Mouse (Mus musculus) bone marrow, adult 2 months (tissue): ENCODE measurements around the gene Orc3.

Source experiments
- CTCF ChIP-seq: fragments of 200-500 bp; IDR thresholded peaks from 2 replicates; pipeline ENCODE4 v1.5.1; 2011; ENCODE audit warnings: low read length, control low read depth; ENCODE audit not compliant: control insufficient read depth, insufficient read depth
- POLR2A ChIP-seq: fragments of 200-500 bp; IDR thresholded peaks from 2 replicates; pipeline ENCODE4 v1.6.1; 2011; ENCODE audit warnings: low read depth, mild to moderate bottlenecking, control low read depth, low read length, borderline replicate concordance; ENCODE audit not compliant: control insufficient read depth

DNA sequence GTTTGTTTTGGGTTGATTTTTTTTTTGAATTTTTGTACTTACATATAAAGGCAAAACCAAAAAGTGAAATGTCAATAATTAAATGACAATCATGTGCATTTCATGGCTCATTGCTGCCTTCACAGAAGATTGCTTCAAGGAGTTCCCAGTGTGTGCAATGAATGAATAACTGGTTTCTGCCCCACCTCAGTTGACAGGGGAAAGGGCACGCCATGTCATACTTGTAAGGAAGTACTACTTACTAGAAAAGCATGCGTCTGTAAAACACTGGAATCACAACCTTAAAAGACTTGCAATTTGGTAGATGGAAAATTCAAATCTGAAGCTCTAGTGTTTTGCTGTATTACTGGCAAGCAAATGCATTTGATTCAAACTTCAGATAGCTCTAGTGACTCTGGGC is 44.3 kb upstream of the Orc3 start:
- TF ChIP-seq POLR2A (no peak), CTCF (no peak)
